11 mouse cellular contexts compared by ENCODE assay signal in genomic region chr8:57765726-57766351, GRCm38 (mm10).
DNase-seq lines count a peak whose midpoint lies in the region; ATAC-seq and TF ChIP-seq lines count a peak whose summit lies in the region.
"Had no signal": no experiment of that assay in that cellular context is flagged by ENCODE, and none has a peak within 500 bp of the region (broad histone marks: within the 10 kb centered on the region; RNA-seq: fewer than 3 reads in every experiment).

No protein-coding gene starts in this region.

- DNase-seq in heart, postnatal 10 days: no peak
- peak; percentile 52 for DNase-seq in ES-E14 (ENCODE audit: low read depth, low spot score)
- DNase-seq in testis, postnatal 10 days (ENCODE audit: low spot score): no peak
- DNase-seq: gastrocnemius, postnatal 25 days; thymus, adult 18-20 months had no signal

- no peak for ATAC-seq in heart, embryonic 16.5 days (replicated peaks; ENCODE audit: extremely low read depth, insufficient read depth, low FRiP score)
- ATAC-seq in forebrain, embryonic 13.5 days: peak; percentile 59; the same call in 1 of the 2 replicates
- peak; percentile 76 for ATAC-seq in midbrain, embryonic 13.5 days
- no peak for ATAC-seq in monocyte, adult 5-6 weeks (replicated peaks; ENCODE audit: insufficient number of reproducible peaks, low FRiP score, low TSS enrichment, poor library complexity, severe bottlenecking)
- ATAC-seq in erythroid progenitor cell, adult 5-6 weeks (replicated peaks; ENCODE audit: low FRiP score, poor library complexity, severe bottlenecking): no peak

- H3K9me3 ChIP-seq in heart, embryonic 16.5 days (replicated peaks; ENCODE audit: control insufficient read depth, low read length): no peaks in the 10 kb centered on the region
- H3K9me3 ChIP-seq in ES-E14 (ENCODE audit: control insufficient read depth, insufficient read depth, low read depth, low read length): no peaks in the 10 kb centered on the region
- H3K9me3 ChIP-seq in forebrain, embryonic 13.5 days (replicated peaks): no peaks in the 10 kb centered on the region
- no peaks in the 10 kb centered on the region for H3K9me3 ChIP-seq in midbrain, embryonic 13.5 days
- H3K9me3 ChIP-seq: G1E had no signal

- no peak overlapping the region for H3K9ac ChIP-seq in heart, embryonic 16.5 days (ENCODE audit: low read length)
- H3K9ac ChIP-seq in ES-E14 (ENCODE audit: insufficient read depth, low read depth, low read length, poor library complexity, severe bottlenecking): peak overlapping the region; percentile 61; the same call in 1 of the 2 replicates
- H3K9ac ChIP-seq in forebrain, embryonic 13.5 days: no peak overlapping the region
- no peak overlapping the region for H3K9ac ChIP-seq in midbrain, embryonic 13.5 days (replicated peaks)

- H3K27me3 ChIP-seq in heart, embryonic 16.5 days (ENCODE audit: control insufficient read depth, insufficient read depth, low read length): no peaks in the 10 kb centered on the region
- no peaks in the 10 kb centered on the region for H3K27me3 ChIP-seq in forebrain, embryonic 13.5 days
- H3K27me3 ChIP-seq in midbrain, embryonic 13.5 days: peaks cover 11% of the 10 kb centered on the region; the same call in 1 of the 2 replicates

- peak overlapping the region; percentile 52 for H3K4me2 ChIP-seq in heart, embryonic 16.5 days (ENCODE audit: low read depth, low read length)
- H3K4me2 ChIP-seq in forebrain, embryonic 13.5 days: peak overlapping the region; percentile 42
- H3K4me2 ChIP-seq in midbrain, embryonic 13.5 days (replicated peaks): peak overlapping the region; percentile 41

- no peaks in the 10 kb centered on the region for H3K36me3 ChIP-seq in heart, embryonic 16.5 days (ENCODE audit: control insufficient read depth, insufficient read depth)
- no peaks in the 10 kb centered on the region for H3K36me3 ChIP-seq in ES-E14 (ENCODE audit: control insufficient read depth, insufficient read depth, low read length, poor library complexity, severe bottlenecking)
- no peaks in the 10 kb centered on the region for H3K36me3 ChIP-seq in forebrain, embryonic 13.5 days (ENCODE audit: poor library complexity, severe bottlenecking)
- no peaks in the 10 kb centered on the region for H3K36me3 ChIP-seq in midbrain, embryonic 13.5 days
- H3K36me3 ChIP-seq: G1E had no signal

- in situ Hi-C loops in ES-E14 (cut with MboI; ENCODE audit: low sequenced_read_pairs in 2 of 2, unreplicated experiment in 2 of 2): no loop called here

- 0 out of 2 replicates have a peak overlapping the region, but pooled peaks have one; percentile 4 for H3K4me3 ChIP-seq in heart, embryonic 16.5 days (ENCODE audit: low read length)
- H3K4me3 ChIP-seq in ES-E14 (ENCODE audit: insufficient read depth in 1 of 2, low read depth in 1 of 2, low read length in 2 of 2, poor library complexity in 1 of 2, severe bottlenecking in 1 of 2): peak overlapping the region; percentile 26 to 38
- no peak overlapping the region; the same call in 1 of the 2 replicates for H3K4me3 ChIP-seq in forebrain, embryonic 13.5 days
- 0 out of 2 replicates have a peak overlapping the region, but pooled peaks have one; percentile 7 for H3K4me3 ChIP-seq in midbrain, embryonic 13.5 days (replicated peaks)

- 15% methylated on average over 13 of the region's 13 CpGs for WGBS in heart, embryonic 16.5 days
- 14% methylated on average over 13 of the region's 13 CpGs for WGBS in forebrain, embryonic 13.5 days
- WGBS in midbrain, embryonic 13.5 days: 14% methylated on average over 13 of the region's 13 CpGs

- no peaks in the 10 kb centered on the region for H3K4me1 ChIP-seq in heart, embryonic 16.5 days (ENCODE audit: control insufficient read depth, insufficient read depth, low read length)
- H3K4me1 ChIP-seq in ES-E14 (ENCODE audit: control insufficient read depth in 2 of 2, insufficient read depth in 2 of 2, low read length in 2 of 2, poor library complexity in 1 of 2): peaks cover 19 to 21% of the 10 kb centered on the region in 2 experiments
- H3K4me1 ChIP-seq in forebrain, embryonic 13.5 days: peaks cover 17% of the 10 kb centered on the region
- H3K4me1 ChIP-seq in midbrain, embryonic 13.5 days (replicated peaks): peaks cover 12% of the 10 kb centered on the region

- H3K27ac ChIP-seq in heart, embryonic 16.5 days (ENCODE audit: low read length): no peak overlapping the region
- H3K27ac ChIP-seq in ES-E14 (ENCODE audit: insufficient read depth, low read depth, low read length, poor library complexity, severe bottlenecking): peak overlapping the region; percentile 83; the same call in 1 of the 2 replicates
- no peak overlapping the region for H3K27ac ChIP-seq in forebrain, embryonic 13.5 days
- no peak overlapping the region for H3K27ac ChIP-seq in midbrain, embryonic 13.5 days

- intact Hi-C loops in heart, postnatal 10 days (cut with DNase I): no loop called here

TF ChIP-seq in ES-E14, 5 proteins besides CTCF, POLR2A, EP300 and RAD21:
- TF ChIP-seq ZNF384 (IDR thresholded peaks at IDR 0.05; ENCODE audit: low read depth, low read length) (no peak), MAFK (IDR thresholded peaks at IDR 0.05; ENCODE audit: insufficient read depth, low read depth, low read length) (no peak), CHD2 (IDR thresholded peaks at IDR 0.05; ENCODE audit: low read depth, low read length) (no peak), ZC3H11A (IDR thresholded peaks at IDR 0.05; ENCODE audit: borderline replicate concordance, low read depth, low read length) (no peak), HCFC1 (IDR thresholded peaks at IDR 0.05; ENCODE audit: borderline replicate concordance, insufficient read depth, low read length) (no peak)
TF ChIP-seq in ES-E14: peak in this region for 0.

Comparison
In these comparisons a context has a peak if more than half of its experiments do, and no peak if none do; other contexts are left out.
1. ATAC-seq: peak in forebrain, embryonic 13.5 days (single experiment) and midbrain, embryonic 13.5 days (single experiment); none in heart, embryonic 16.5 days (single experiment), monocyte, adult 5-6 weeks (single experiment) and erythroid progenitor cell, adult 5-6 weeks (single experiment).
2. Peak in every context shown above with its lines, with median percentiles within 50 percentile points of each other: H3K4me2 ChIP-seq.